Mouse (Mus musculus): ENCODE measurements around the gene Mlec.
"Not testable (repeated sequence)": the region's sequence is repeated elsewhere in the genome, so short reads cannot be mapped to it uniquely, and the experiment has no call there.

The Mlec gene

GRCm38 (mm10) chr5:115126578-115127312 is 31.2 kb downstream of the Mlec start:
- no peak for DNase-seq (ENCODE audit: low spot score in 2 of 2)

DNA sequence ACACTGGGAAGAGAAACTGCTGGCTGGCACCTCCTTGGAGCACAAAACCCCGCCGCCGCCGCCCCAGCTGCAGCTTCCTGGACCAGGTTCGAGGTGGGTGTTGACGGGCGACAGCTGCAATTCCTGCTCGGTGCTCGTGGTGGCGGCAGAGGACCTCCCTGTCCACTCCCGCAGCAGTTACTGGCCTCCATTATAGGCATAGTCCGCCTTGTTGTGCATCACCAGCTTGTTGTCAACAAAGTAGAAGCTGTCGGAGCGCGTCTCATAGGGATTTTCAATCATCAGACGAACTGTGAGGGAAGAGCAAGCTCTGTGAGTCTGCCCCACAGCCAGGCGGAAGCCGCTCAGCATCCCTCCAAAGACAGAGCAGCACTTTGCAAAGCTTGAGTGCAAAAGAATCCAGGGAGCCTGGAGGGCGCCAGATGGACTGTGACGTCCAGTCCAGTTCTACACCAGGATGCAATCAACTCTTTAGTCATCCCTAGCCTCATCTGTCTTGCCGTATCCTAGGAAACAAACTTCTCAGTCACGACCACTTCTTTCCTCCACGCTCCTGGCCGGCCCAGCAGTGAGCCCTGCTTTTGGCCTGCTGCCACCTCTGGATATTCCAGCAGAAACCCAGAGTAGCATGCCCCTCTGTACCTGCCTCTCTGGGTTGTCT is 32.6 kb downstream of the Mlec start:
- DNase-seq (ENCODE audit: low spot score in 2 of 2) = peak; percentile 83 to 84

DNA sequence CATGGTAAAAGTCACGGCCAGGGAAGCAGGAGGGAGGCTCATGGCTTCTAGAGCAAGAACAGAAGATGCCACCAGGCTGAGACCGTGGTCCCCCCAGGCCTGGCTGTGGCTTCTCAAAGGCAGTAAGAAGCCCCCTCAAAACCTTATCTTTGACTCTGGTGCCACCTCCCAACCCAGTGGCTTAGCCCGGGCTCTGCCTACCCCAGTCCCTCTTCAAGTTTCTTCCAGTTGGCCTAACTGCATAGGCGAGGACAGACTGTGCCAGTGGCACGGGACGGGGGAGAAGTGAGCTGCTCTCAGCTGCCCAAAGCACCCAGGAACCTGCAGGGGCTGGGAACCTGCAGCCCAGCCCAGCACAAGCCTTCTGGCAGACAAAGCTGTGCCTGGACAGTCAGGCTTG is 33.3 kb downstream of the Mlec start:
- no peak for DNase-seq (ENCODE audit: low spot score in 2 of 2)

- DNase-seq (ENCODE audit: low spot score in 2 of 2) = no peak
Measured at GRCm38 (mm10) chr5:115120978-115121377, 37.0 kb downstream of the Mlec start.

- DNase-seq (ENCODE audit: low spot score in 2 of 2) = peak in 1 of 2 experiments; percentile 27
Measured at GRCm38 (mm10) chr5:115118961-115119570, 38.9 kb downstream of the Mlec start, which contains the start of gene Acads. Gene Acads (minus strand): TSS chr5:115119346.

GRCm38 (mm10) chr5:115117467-115117866 is 40.5 kb downstream of the Mlec start:
- DNase-seq (ENCODE audit: low spot score in 2 of 2) = no peak

DNA sequence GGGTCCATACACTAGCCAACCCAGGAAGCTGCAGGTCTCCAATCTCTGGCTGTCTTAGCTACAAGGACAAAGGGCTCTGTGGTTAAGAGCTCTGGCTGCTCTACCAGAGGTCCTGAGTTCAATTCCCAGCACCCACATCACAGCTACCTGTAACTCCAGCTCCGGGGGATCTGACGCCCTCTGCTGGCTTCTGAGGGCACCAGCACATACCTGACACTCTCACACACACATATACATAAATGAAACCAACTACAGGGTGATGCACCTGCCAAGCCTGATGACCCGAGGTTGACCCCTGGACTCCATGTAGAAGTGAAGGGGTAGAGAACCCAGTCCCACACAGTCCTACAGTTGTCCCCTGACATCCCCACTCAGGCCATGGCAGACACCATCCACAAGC is 41.6 kb downstream of the Mlec start:
- no peak for DNase-seq (ENCODE audit: low spot score in 2 of 2)

- no peak for DNase-seq (ENCODE audit: low spot score in 2 of 2)
Measured at GRCm38 (mm10) chr5:115114501-115114900, 43.5 kb downstream of the Mlec start.

- DNase-seq (ENCODE audit: low spot score in 2 of 2) = no peak
Measured at GRCm38 (mm10) chr5:115113244-115113643, 44.7 kb downstream of the Mlec start.

GRCm38 (mm10) chr5:115111156-115111555 is 46.8 kb downstream of the Mlec start:
- no peak for DNase-seq (ENCODE audit: low spot score in 2 of 2)

GRCm38 (mm10) chr5:115103253-115103652 is 54.7 kb downstream of the Mlec start:
- not testable (repeated sequence) for DNase-seq (ENCODE audit: low spot score in 2 of 2)

DNA sequence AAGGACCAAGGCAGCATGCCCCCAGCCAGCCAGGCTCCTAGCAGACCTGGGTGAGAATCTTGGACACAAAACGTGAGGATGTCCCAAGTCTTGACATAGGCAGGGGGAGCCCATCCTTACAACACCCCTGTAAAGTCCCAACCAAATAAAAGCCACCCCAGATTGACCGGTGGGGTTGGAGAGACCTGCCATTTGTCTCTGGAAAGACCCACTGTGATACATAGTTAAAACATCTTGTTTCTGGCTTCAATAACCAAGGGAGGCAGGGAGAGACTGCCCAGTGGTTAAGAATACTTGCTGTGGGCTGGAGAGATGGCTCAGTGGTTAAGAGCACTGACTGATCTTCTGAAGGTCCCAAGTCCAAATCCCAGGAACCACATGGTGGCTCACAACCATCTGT is 55.7 kb downstream of the Mlec start:
- no peak for DNase-seq (ENCODE audit: low spot score in 2 of 2)

GRCm38 (mm10) chr5:115100473-115100872 is 57.5 kb downstream of the Mlec start:
- DNase-seq (ENCODE audit: low spot score in 2 of 2) = no peak

DNA sequence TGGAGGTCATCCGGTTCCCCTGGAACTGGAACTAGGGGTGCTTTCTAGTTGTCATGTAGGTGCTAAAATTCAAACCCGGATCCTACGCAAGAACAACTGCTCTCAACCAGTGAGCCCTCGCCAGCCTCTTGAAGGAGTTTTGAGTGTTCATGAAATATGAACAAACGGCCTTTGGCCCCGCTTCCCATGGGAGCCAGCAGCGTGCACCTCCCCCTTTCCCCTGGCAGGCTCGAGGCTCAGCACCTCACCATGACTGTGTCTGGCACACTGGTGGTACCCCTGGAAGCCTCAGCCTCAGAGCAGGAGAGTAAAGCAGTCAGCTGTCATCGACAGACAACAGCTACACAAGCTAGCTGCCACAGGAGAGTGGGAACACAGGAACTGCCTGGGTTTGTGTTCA is 58.0 kb downstream of the Mlec start:
- DNase-seq (ENCODE audit: low spot score in 2 of 2) = no peak

GRCm38 (mm10) chr5:115099530-115099929 is 58.4 kb downstream of the Mlec start:
- DNase-seq (ENCODE audit: low spot score in 2 of 2) = no peak

- DNase-seq (ENCODE audit: low spot score in 2 of 2) = no peak
Measured at GRCm38 (mm10) chr5:115098195-115098594, 59.8 kb downstream of the Mlec start, which contains the start of gene Gm10401. Gene Gm10401 (minus strand): TSS chr5:115098295.

Measured in frontal cortex, postnatal 25 days (tissue).